In genomic region chr13:59587201-59587600, GRCm38 (mm10) we compare ENCODE assay signal across 12 mouse cellular contexts. TPM values are rescaled to one million over a fixed set of nuclear protein-coding genes. Genes with fewer than 3 reads are reported as not detected.
DNase-seq lines count a peak whose midpoint lies in the region; ATAC-seq lines count a peak whose summit lies in the region.
"Had no signal": no experiment of that assay in that cellular context is flagged by ENCODE, and none has a peak within 500 bp of the region (broad histone marks: within the 10 kb centered on the region; RNA-seq: fewer than 3 reads in every experiment).

No protein-coding gene starts in this region.

- H3K4me1 ChIP-seq in embryonic facial prominence, embryonic 12.5 days, result peaks cover 14% of the 10 kb centered on the region
- H3K4me1 ChIP-seq in embryonic facial prominence, embryonic 10.5 days, result peaks cover 25% of the 10 kb centered on the region
- peaks cover 29% of the 10 kb centered on the region for H3K4me1 ChIP-seq in kidney, embryonic 16.5 days (ENCODE audit: insufficient read depth, low read length)
- H3K4me1 ChIP-seq in hindbrain, embryonic 14.5 days (replicated peaks; ENCODE audit: control insufficient read depth, insufficient read depth, low read length), result peaks cover 26% of the 10 kb centered on the region
- H3K4me1 ChIP-seq in neural tube, embryonic 13.5 days (replicated peaks), result peaks cover 40% of the 10 kb centered on the region

- H3K27ac ChIP-seq in embryonic facial prominence, embryonic 12.5 days, result no peak overlapping the region
- H3K27ac ChIP-seq in embryonic facial prominence, embryonic 10.5 days (replicated peaks), result no peak overlapping the region
- no peak overlapping the region for H3K27ac ChIP-seq in kidney, embryonic 16.5 days (ENCODE audit: low read length)
- H3K27ac ChIP-seq in hindbrain, embryonic 14.5 days, result no peak overlapping the region
- H3K27ac ChIP-seq in neural tube, embryonic 13.5 days (replicated peaks), result no peak overlapping the region
- H3K27ac ChIP-seq: lung, embryonic 15.5 days had no signal

- no peaks in the 10 kb centered on the region for H3K9me3 ChIP-seq in embryonic facial prominence, embryonic 12.5 days
- no peaks in the 10 kb centered on the region for H3K9me3 ChIP-seq in embryonic facial prominence, embryonic 10.5 days
- no peaks in the 10 kb centered on the region for H3K9me3 ChIP-seq in kidney, embryonic 16.5 days (ENCODE audit: low read length)
- no peaks in the 10 kb centered on the region for H3K9me3 ChIP-seq in hindbrain, embryonic 14.5 days (ENCODE audit: control insufficient read depth, low read length)
- no peaks in the 10 kb centered on the region for H3K9me3 ChIP-seq in neural tube, embryonic 13.5 days
- H3K9me3 ChIP-seq: lung, embryonic 15.5 days had no signal

- ATAC-seq in embryonic facial prominence, embryonic 12.5 days (ENCODE audit: insufficient number of reproducible peaks, insufficient read depth, low FRiP score, low TSS enrichment), result no peak
- ATAC-seq in kidney, embryonic 16.5 days (ENCODE audit: low FRiP score, low TSS enrichment), result no peak
- ATAC-seq in hindbrain, embryonic 14.5 days (ENCODE audit: low FRiP score), result no peak
- ATAC-seq in neural tube, embryonic 13.5 days (ENCODE audit: low read depth), result no peak

- WGBS in embryonic facial prominence, embryonic 12.5 days, result 92% methylated on average over 2 of the region's 2 CpGs
- WGBS in embryonic facial prominence, embryonic 10.5 days, result 92% methylated on average over 2 of the region's 2 CpGs
- WGBS in kidney, embryonic 16.5 days, result 92% methylated on average over 2 of the region's 2 CpGs
- 96% methylated on average over 2 of the region's 2 CpGs for WGBS in hindbrain, embryonic 14.5 days
- 96% methylated on average over 2 of the region's 2 CpGs for WGBS in neural tube, embryonic 13.5 days

- H3K4me3 ChIP-seq in embryonic facial prominence, embryonic 12.5 days, result no peak overlapping the region
- H3K4me3 ChIP-seq in embryonic facial prominence, embryonic 10.5 days, result no peak overlapping the region; the same call in 1 of the 2 replicates
- H3K4me3 ChIP-seq in kidney, embryonic 16.5 days (ENCODE audit: low read length), result no peak overlapping the region
- H3K4me3 ChIP-seq in hindbrain, embryonic 14.5 days (replicated peaks; ENCODE audit: low read length), result no peak overlapping the region
- H3K4me3 ChIP-seq in neural tube, embryonic 13.5 days, result peak overlapping the region; percentile 83

- DNase-seq in embryonic facial prominence, embryonic 10.5 days (ENCODE audit: low spot score), result no peak
- DNase-seq in kidney, postnatal 25 days, result no peak
- DNase-seq in hindbrain, embryonic 14.5 days (ENCODE audit: low spot score), result no peak
- no peak for DNase-seq in ovary, postnatal 36 days (ENCODE audit: low spot score)
- DNase-seq in layer of hippocampus, adult 11-12 months (ENCODE audit: low spot score), result no peak
- DNase-seq: layer of hippocampus, postnatal 36 days; right cerebral cortex, postnatal 14 days; thymus, postnatal 25 days had no signal

- H3K4me2 ChIP-seq in embryonic facial prominence, embryonic 12.5 days (replicated peaks), result peak overlapping the region; percentile 85; the same call in 1 of the 2 replicates
- H3K4me2 ChIP-seq in kidney, embryonic 16.5 days (replicated peaks; ENCODE audit: low read depth, low read length), result peak overlapping the region; percentile 82; the same call in 1 of the 2 replicates
- peak overlapping the region; percentile 93 for H3K4me2 ChIP-seq in hindbrain, embryonic 14.5 days (replicated peaks)
- H3K4me2 ChIP-seq in neural tube, embryonic 13.5 days, result peak overlapping the region; percentile 89

- H3K36me3 ChIP-seq in embryonic facial prominence, embryonic 12.5 days, result peaks cover 38% of the 10 kb centered on the region
- H3K36me3 ChIP-seq in embryonic facial prominence, embryonic 10.5 days (replicated peaks), result peaks cover 54% of the 10 kb centered on the region
- peaks cover 19% of the 10 kb centered on the region for H3K36me3 ChIP-seq in kidney, embryonic 16.5 days (ENCODE audit: insufficient read depth, low read length)
- peaks cover 44% of the 10 kb centered on the region for H3K36me3 ChIP-seq in hindbrain, embryonic 14.5 days (replicated peaks; ENCODE audit: control insufficient read depth, insufficient read depth)
- H3K36me3 ChIP-seq in neural tube, embryonic 13.5 days, result peaks cover 50% of the 10 kb centered on the region

- no peak overlapping the region for H3K9ac ChIP-seq in embryonic facial prominence, embryonic 12.5 days
- H3K9ac ChIP-seq in kidney, embryonic 16.5 days (replicated peaks; ENCODE audit: low read length), result peak overlapping the region; percentile 2; the same call in 1 of the 2 replicates
- H3K9ac ChIP-seq in hindbrain, embryonic 14.5 days, result peak overlapping the region; percentile 93
- peak overlapping the region; percentile 90; the same call in 1 of the 2 replicates for H3K9ac ChIP-seq in neural tube, embryonic 13.5 days

- H3K27me3 ChIP-seq in embryonic facial prominence, embryonic 12.5 days, result no peaks in the 10 kb centered on the region
- H3K27me3 ChIP-seq in embryonic facial prominence, embryonic 10.5 days (replicated peaks; ENCODE audit: low read depth, poor library complexity, severe bottlenecking), result no peaks in the 10 kb centered on the region
- no peaks in the 10 kb centered on the region for H3K27me3 ChIP-seq in kidney, embryonic 16.5 days (ENCODE audit: insufficient read depth, low read length)
- no peaks in the 10 kb centered on the region for H3K27me3 ChIP-seq in hindbrain, embryonic 14.5 days (ENCODE audit: control insufficient read depth, insufficient read depth, low read length)
- H3K27me3 ChIP-seq in neural tube, embryonic 13.5 days, result no peaks in the 10 kb centered on the region
- H3K27me3 ChIP-seq: lung, embryonic 15.5 days had no signal

RNA-seq across cellular contexts. Expression of gene Naa35, which starts 2.1 kb away (rescaled TPM):
- 107 and 127 TPM in 2 replicates for polyA plus RNA-seq in embryonic facial prominence, embryonic 12.5 days (2016; fragmentation: Nextera tagmentation; extraction: Ambion mirVana)
- polyA plus RNA-seq in embryonic facial prominence, embryonic 10.5 days (2016; fragmentation: Nextera tagmentation; extraction: Ambion mirVana), result 111 and 114 TPM in 2 replicates
- polyA plus RNA-seq in kidney, embryonic 16.5 days (2015; fragmentation: Nextera tagmentation; extraction: Ambion mirVana), result 105 and 109 TPM in 2 replicates
- polyA plus RNA-seq in hindbrain, embryonic 14.5 days (2014; fragmentation: Nextera tagmentation; extraction: Ambion mirVana), result 119 and 124 TPM in 2 replicates
- polyA plus RNA-seq in neural tube, embryonic 13.5 days (2015; fragmentation: Nextera tagmentation; extraction: Ambion mirVana), result 130 and 139 TPM in 2 replicates

RNA-seq across cellular contexts. Expression of gene Agtpbp1, which starts 2.2 kb away (rescaled TPM):
- polyA plus RNA-seq in embryonic facial prominence, embryonic 12.5 days (2016; fragmentation: Nextera tagmentation; extraction: Ambion mirVana), result 20.7 and 21.3 TPM in 2 replicates
- polyA plus RNA-seq in embryonic facial prominence, embryonic 10.5 days (2016; fragmentation: Nextera tagmentation; extraction: Ambion mirVana), result 10.4 and 10.8 TPM in 2 replicates
- polyA plus RNA-seq in kidney, embryonic 16.5 days (2015; fragmentation: Nextera tagmentation; extraction: Ambion mirVana), result 12.8 and 13.3 TPM in 2 replicates
- polyA plus RNA-seq in hindbrain, embryonic 14.5 days (2014; fragmentation: Nextera tagmentation; extraction: Ambion mirVana), result 100 and 109 TPM in 2 replicates
- polyA plus RNA-seq in neural tube, embryonic 13.5 days (2015; fragmentation: Nextera tagmentation; extraction: Ambion mirVana), result 64.8 and 66.2 TPM in 2 replicates
